16 mouse cellular contexts compared by ENCODE assay signal in the genomic region with DNA sequence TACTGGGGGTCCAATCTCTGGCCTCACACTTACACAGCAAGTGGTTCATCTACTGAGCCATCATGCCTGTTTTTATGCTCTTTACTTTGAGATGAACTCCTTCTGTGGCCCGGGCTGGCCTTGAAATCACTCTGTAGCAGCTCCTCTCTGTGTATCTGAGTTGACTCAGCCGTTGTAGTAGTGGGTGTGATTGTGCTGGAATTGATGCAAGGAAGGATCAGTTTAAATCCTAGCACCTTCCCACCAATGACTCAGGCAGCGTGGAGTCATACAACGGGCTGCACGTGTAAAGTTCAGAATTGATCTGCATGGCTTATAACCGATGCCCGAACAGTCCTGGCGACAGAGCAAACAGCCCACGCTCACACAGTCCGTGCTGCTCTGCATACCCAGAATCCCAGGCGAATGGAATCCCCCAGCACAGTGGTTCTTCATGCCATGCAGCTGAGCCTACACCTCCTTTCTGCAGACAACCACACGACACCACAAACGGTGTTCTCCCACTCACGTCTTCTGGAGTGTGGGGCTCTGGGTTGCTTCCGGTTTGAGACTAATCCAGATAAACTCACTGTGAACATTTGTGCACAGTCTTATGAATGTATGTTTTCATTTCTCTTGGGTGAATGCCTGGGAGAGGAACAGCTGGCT.
DNase-seq lines count a peak whose midpoint lies in the region; ATAC-seq and TF ChIP-seq lines count a peak whose summit lies in the region.
"Had no signal": no experiment of that assay in that cellular context is flagged by ENCODE, and none has a peak within 500 bp of the region (broad histone marks: within the 10 kb centered on the region; RNA-seq: fewer than 3 reads in every experiment).

No protein-coding gene starts in this region.

- WGBS in lung, postnatal 0 days: 73% methylated on average over 15 of the region's 15 CpGs
- 63% methylated on average over 15 of the region's 15 CpGs for WGBS in lung, adult 2 months
- WGBS in intestine, embryonic 16.5 days: 59% methylated on average over 15 of the region's 15 CpGs

- H3K27ac ChIP-seq in lung, postnatal 0 days (ENCODE audit: low read length): no peak overlapping the region
- 0 out of 2 replicates have a peak overlapping the region, but pooled peaks have one; percentile 6 for H3K27ac ChIP-seq in intestine, embryonic 16.5 days (ENCODE audit: low read length)
- no peak overlapping the region for H3K27ac ChIP-seq in gastrocnemius, adult 2 months
- H3K27ac ChIP-seq: midbrain, embryonic 10.5 days; neural tube, embryonic 13.5 days had no signal

- no peak overlapping the region for H3K4me2 ChIP-seq in lung, postnatal 0 days (replicated peaks; ENCODE audit: low read depth, low read length)
- H3K4me2 ChIP-seq in intestine, embryonic 16.5 days (ENCODE audit: low read depth, low read length): no peak overlapping the region
- H3K4me2 ChIP-seq: lung, embryonic 14.5 days; neural tube, embryonic 13.5 days had no signal

- H3K9me3 ChIP-seq in lung, postnatal 0 days (ENCODE audit: low read length): no peaks in the 10 kb centered on the region
- H3K9me3 ChIP-seq in intestine, embryonic 16.5 days (ENCODE audit: control insufficient read depth, low read length): no peaks in the 10 kb centered on the region
- H3K9me3 ChIP-seq: midbrain, embryonic 10.5 days; neural tube, embryonic 13.5 days had no signal

- H3K36me3 ChIP-seq in lung, postnatal 0 days (ENCODE audit: insufficient read depth, low read length): no peaks in the 10 kb centered on the region
- H3K36me3 ChIP-seq in intestine, embryonic 16.5 days (ENCODE audit: control insufficient read depth, insufficient read depth, low read length): no peaks in the 10 kb centered on the region
- H3K36me3 ChIP-seq: midbrain, embryonic 10.5 days; neural tube, embryonic 13.5 days had no signal

- H3K4me1 ChIP-seq in lung, postnatal 0 days (ENCODE audit: insufficient read depth, low read depth, low read length): no peaks in the 10 kb centered on the region
- H3K4me1 ChIP-seq in lung, adult 2 months (ENCODE audit: control insufficient read depth, insufficient read depth, low read length): no peaks in the 10 kb centered on the region
- peaks cover 13% of the 10 kb centered on the region for H3K4me1 ChIP-seq in intestine, embryonic 16.5 days (ENCODE audit: control insufficient read depth, insufficient read depth, low read length)
- H3K4me1 ChIP-seq: midbrain, embryonic 10.5 days; neural tube, embryonic 13.5 days had no signal

- TF ChIP-seq POLR2A in lung, adult 2 months (IDR thresholded peaks at IDR 0.05; ENCODE audit: borderline replicate concordance, extremely low read depth, low read depth, low read length): no peak

- intact Hi-C loops in left cerebral cortex, postnatal 14 days (cut with DNase I): no loop called here
- intact Hi-C loops in gastrocnemius, adult 2 months (cut with DNase I): no loop called here

- no peak overlapping the region for H3K9ac ChIP-seq in lung, postnatal 0 days (replicated peaks; ENCODE audit: low read depth)
- no peak overlapping the region for H3K9ac ChIP-seq in intestine, embryonic 16.5 days (ENCODE audit: low read depth, low read length)
- H3K9ac ChIP-seq: lung, embryonic 14.5 days; neural tube, embryonic 13.5 days had no signal

- no peak for TF ChIP-seq EP300 in lung, postnatal 0 days (IDR thresholded peaks at IDR 0.05)

- no peak for TF ChIP-seq CTCF in lung, postnatal 0 days (IDR thresholded peaks at IDR 0.05)
- TF ChIP-seq CTCF in lung, adult 2 months (IDR thresholded peaks at IDR 0.05; ENCODE audit: insufficient read depth, low read length): no peak
- TF ChIP-seq CTCF in gastrocnemius, adult 2 months (IDR thresholded peaks at IDR 0.05): no peak

- no peak for ATAC-seq in lung, postnatal 0 days
- peak; percentile 59 for ATAC-seq in intestine, embryonic 16.5 days
- ATAC-seq: inflammation-experienced regulatory T-cells, adult 6 months had no signal

- H3K27me3 ChIP-seq in lung, postnatal 0 days (replicated peaks; ENCODE audit: insufficient read depth, low read length): no peaks in the 10 kb centered on the region
- no peaks in the 10 kb centered on the region for H3K27me3 ChIP-seq in intestine, embryonic 16.5 days (replicated peaks; ENCODE audit: control insufficient read depth, insufficient read depth, low read length)
- H3K27me3 ChIP-seq: neural tube, embryonic 13.5 days had no signal

- DNase-seq in lung, postnatal 0 days (ENCODE audit: low spot score): peak; percentile 12
- no peak for DNase-seq in lung, adult 2 months
- DNase-seq in left cerebral cortex, postnatal 14 days (ENCODE audit: low spot score in 2 of 2): peak; percentile 49 to 60
- DNase-seq in ovary, adult 18-20 months (ENCODE audit: low spot score): no peak
- DNase-seq in lung, postnatal 4 days: no peak
- no peak for DNase-seq in gastrocnemius, adult 2 months
- DNase-seq: cerebellum, postnatal 36 days; gastrocnemius, postnatal 36 days; heart, postnatal 14 days; kidney, postnatal 4 days; lung, embryonic 14.5 days; thymus, postnatal 25 days had no signal

- H3K4me3 ChIP-seq in lung, postnatal 0 days (ENCODE audit: low read depth, low read length): no peak overlapping the region
- no peak overlapping the region for H3K4me3 ChIP-seq in lung, adult 2 months (replicated peaks; ENCODE audit: extremely low read depth, low read depth, low read length)
- H3K4me3 ChIP-seq in intestine, embryonic 16.5 days (ENCODE audit: low read length): no peak overlapping the region
- no peak overlapping the region for H3K4me3 ChIP-seq in gastrocnemius, adult 2 months
- H3K4me3 ChIP-seq: midbrain, embryonic 10.5 days; neural tube, embryonic 13.5 days had no signal

Comparison
In these comparisons a context has a peak if more than half of its experiments do, and no peak if none do; other contexts are left out.
1. DNase-seq: peak in lung, postnatal 0 days (single experiment) and left cerebral cortex, postnatal 14 days (2 of 2); none in lung, adult 2 months (single experiment), ovary, adult 18-20 months (single experiment), lung, postnatal 4 days (0 of 2) and gastrocnemius, adult 2 months (single experiment).